Mouse (Mus musculus): ENCODE results near the gene Hoxb9. TPM values are rescaled to one million over a fixed set of nuclear protein-coding genes. Genes with fewer than 3 reads are reported as not detected.
A peak's percentile ranks its signal among the peaks of the same experiment; 100 is the strongest.

Gene Hoxb9
- polyA plus RNA-seq, 1 experiment from 2014 or later = not detected

DNA sequence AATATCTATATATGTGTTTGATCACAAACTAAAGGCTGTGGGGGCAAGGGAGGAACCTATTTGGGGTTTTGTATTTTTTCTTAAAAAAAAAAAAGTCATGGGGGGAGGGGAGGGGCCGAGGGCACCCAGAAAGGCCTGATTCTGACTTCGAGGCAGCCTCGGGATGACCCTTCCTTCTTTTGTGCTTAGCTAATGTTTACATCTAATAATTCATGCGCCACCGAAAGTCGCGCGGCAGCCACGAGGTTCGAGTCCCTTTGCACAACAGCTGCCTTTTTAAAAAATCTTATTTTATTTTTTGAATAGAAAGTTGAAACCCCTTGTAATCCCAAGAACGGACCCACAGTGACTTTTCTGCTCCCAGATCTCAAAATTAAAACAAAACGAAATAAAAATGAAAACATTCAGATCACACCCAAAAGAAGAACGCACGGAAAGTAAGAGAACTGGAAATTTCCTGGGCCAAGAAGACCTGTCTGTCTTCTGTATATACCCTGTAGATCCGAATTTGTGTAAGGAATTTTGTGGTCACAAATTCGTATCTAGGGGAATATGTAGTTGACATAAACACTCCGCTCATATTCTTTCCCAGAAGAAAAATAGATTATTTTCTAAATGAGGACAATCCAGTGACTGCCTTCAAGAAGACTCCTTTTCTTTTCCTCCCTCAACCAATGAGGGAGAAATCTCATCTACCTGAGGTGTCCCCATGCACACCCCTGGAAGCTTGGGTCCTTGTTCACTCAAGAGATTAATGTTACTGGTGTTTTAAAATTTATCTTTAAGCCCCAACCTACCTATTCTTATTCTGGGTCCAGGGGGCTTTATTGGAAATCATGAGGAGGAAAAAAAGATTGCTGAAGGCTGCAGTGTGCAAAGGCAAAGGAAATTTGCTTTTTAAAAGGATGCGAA, 45.7 kb downstream of the Hoxb9 start:
- Histone ChIP-seq H3K36me3 (ENCODE audit: inconsistent target) (no peaks in the 10 kb centered on the region), H3K79me2 (ENCODE audit: inconsistent target) (peaks cover 14% of the 10 kb centered on the region; the same call in 1 of the 2 replicates), H3K4me3 (ENCODE audit: inconsistent target) (no peak overlapping the region), H3K27ac (no peak overlapping the region)
- 82% methylated on average over 18 of the region's 18 CpGs for WGBS (ENCODE audit: missing documents)

- H3K27ac ChIP-seq = peak within 1 kb of the TSS; percentile 69
- H3K79me2 ChIP-seq (ENCODE audit: inconsistent target) = peaks cover 14% of the 10 kb centered on the region; the same call in 1 of the 2 replicates
- 31% methylated on average over 28 of the region's 28 CpGs for WGBS (ENCODE audit: missing documents)
- no peaks in the 10 kb centered on the region for H3K36me3 ChIP-seq (ENCODE audit: inconsistent target)
- peak within 1 kb of the TSS; percentile 81 for H3K4me3 ChIP-seq (ENCODE audit: inconsistent target)
Measured at GRCm38 (mm10) chr11:96317608-96318367, 46.5 kb downstream of the Hoxb9 start, which contains the start of gene Hoxb4. TSS of gene Hoxb4 (plus strand) at chr11:96318267.

- under 1% methylated on average over 30 of the region's 45 CpGs for WGBS (ENCODE audit: missing documents)
- Histone ChIP-seq H3K36me3 (ENCODE audit: inconsistent target) (no peaks in the 10 kb centered on the region), H3K4me3 (ENCODE audit: inconsistent target) (peak overlapping the region; percentile 81), H3K27ac (peak overlapping the region; percentile 69), H3K79me2 (ENCODE audit: inconsistent target) (peaks cover 14% of the 10 kb centered on the region; the same call in 1 of the 2 replicates)
Measured at GRCm38 (mm10) chr11:96318368-96319070, 47.3 kb downstream of the Hoxb9 start.

- Histone ChIP-seq H3K27ac (peak overlapping the region; percentile 37; the same call in 1 of the 2 replicates), H3K79me2 (ENCODE audit: inconsistent target) (peaks cover 14% of the 10 kb centered on the region; the same call in 1 of the 2 replicates), H3K36me3 (ENCODE audit: inconsistent target) (no peaks in the 10 kb centered on the region), H3K4me3 (ENCODE audit: inconsistent target) (peak overlapping the region; percentile 61)
- WGBS (ENCODE audit: missing documents) = 3% methylated on average over 31 of the region's 34 CpGs
Measured at GRCm38 (mm10) chr11:96319071-96319902, 48.0 kb downstream of the Hoxb9 start.

- peaks cover 14% of the 10 kb centered on the region; the same call in 1 of the 2 replicates for H3K79me2 ChIP-seq (ENCODE audit: inconsistent target)
- no peaks in the 10 kb centered on the region for H3K36me3 ChIP-seq (ENCODE audit: inconsistent target)
- peak overlapping the region; percentile 61 for H3K4me3 ChIP-seq (ENCODE audit: inconsistent target)
- 21% methylated on average over 26 of the region's 29 CpGs for WGBS (ENCODE audit: missing documents)
- no peak overlapping the region for H3K27ac ChIP-seq
Measured at GRCm38 (mm10) chr11:96319910-96320309, 48.7 kb downstream of the Hoxb9 start.

DNA sequence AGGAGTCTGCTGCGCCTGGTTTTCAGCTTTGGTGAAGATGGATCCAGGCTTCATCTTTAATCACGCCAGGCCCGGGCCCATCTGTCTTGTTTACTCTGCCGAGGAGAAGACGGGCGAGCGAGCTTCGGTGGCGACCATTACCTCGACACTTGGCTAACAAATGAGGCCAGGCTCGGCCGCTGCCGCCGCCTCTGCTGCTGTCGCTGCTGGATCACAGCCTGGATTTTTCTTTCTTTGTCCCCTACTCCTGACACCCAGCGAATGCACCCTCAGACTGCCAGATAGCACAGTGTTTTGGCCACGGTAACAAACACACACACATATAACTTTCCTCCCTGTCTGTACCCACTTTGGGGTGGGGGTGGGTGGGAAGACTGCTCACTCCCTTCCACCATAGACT, 49.4 kb downstream of the Hoxb9 start:
- H3K4me3 ChIP-seq (ENCODE audit: inconsistent target) = no peak overlapping the region
- WGBS (ENCODE audit: missing documents) = 92% methylated on average over 17 of the region's 17 CpGs
- no peak overlapping the region for H3K27ac ChIP-seq

DNA sequence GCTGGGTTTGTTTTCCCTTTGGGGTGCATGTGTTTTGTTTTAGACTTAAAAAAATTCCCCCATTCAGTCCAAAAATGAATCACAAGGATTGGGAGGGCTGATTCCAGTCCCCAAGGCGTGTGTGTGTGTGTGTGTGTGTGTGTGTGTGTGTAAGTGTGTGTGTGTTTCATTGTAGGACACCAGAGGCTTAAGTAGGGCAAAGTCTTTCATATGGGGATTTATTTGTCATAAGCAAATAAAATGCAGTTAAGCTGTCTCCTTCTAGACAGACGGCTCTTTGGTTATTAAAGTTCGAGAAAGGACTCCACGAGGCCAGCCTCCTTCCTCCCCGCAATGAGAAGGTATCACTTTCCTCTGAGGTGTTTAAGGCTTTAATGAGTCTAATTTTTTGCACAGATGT, 50.6 kb downstream of the Hoxb9 start:
- H3K79me2 ChIP-seq (ENCODE audit: inconsistent target) = peaks cover 5% of the 10 kb centered on the region; the same call in 1 of the 2 replicates
- no peak overlapping the region for H3K4me3 ChIP-seq (ENCODE audit: inconsistent target)
- WGBS (ENCODE audit: missing documents) = 83% methylated on average over 5 of the region's 5 CpGs
- H3K36me3 ChIP-seq (ENCODE audit: inconsistent target) = no peaks in the 10 kb centered on the region
- H3K27ac ChIP-seq = no peak overlapping the region

More for the DNA sequence above, 49.4 kb downstream of the Hoxb9 start:
- Histone ChIP-seq H3K79me2 (ENCODE audit: inconsistent target) (peaks cover 14% of the 10 kb centered on the region; the same call in 1 of the 2 replicates), H3K36me3 (ENCODE audit: inconsistent target) (no peaks in the 10 kb centered on the region)

DNA sequence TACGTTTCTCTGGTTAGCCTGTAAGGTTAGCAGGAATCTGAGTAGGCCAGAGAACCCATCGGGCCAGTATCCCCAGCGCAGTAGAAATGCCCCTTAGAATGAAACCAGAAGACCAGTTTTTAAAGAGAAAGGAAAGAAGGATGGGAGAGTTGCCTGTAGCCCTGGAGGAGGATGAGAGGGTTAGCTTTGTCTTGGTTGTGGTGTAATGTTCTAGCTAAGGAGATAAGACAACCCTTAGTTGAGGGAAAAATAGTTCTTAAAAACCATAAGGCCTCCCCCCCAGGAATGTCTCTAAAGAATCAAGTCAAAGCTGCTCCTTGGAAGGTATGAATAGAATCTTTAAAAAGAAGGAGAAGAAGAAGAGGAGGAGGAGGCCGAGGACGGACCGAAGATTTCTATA, 51.5 kb downstream of the Hoxb9 start:
- Histone ChIP-seq H3K27ac (no peak overlapping the region), H3K79me2 (ENCODE audit: inconsistent target) (peaks cover 5% of the 10 kb centered on the region; the same call in 1 of the 2 replicates), H3K4me3 (ENCODE audit: inconsistent target) (no peak overlapping the region), H3K36me3 (ENCODE audit: inconsistent target) (no peaks in the 10 kb centered on the region)
- WGBS (ENCODE audit: missing documents) = 86% methylated on average over 6 of the region's 6 CpGs

DNA sequence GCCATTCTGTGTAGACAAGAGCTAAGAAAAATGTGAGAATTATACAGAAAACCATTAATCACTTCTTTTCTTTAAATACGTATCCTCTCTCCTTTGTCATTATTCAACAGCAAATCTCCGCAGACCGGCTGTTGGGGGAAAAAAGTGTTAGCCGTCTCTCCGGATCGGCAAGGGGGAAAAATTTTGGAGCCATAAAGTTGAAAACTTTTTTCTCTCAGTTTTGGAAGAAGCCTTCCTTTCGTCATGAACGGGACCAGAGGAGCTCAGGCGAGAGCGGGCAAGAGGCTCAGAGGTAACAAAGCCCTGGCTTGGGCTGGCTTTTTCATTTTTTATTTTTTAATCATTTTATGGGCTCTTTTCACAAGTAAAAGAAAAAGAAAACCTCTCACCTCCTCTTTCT, 51.9 kb downstream of the Hoxb9 start, which contains the start of gene Hoxb3:
Gene Hoxb3 (plus strand): TSS at position 173 of the 400 bp plus-strand sequence.
- no peak within 1 kb of the TSS for H3K4me3 ChIP-seq (ENCODE audit: inconsistent target)
- 95% methylated on average over 10 of the region's 10 CpGs for WGBS (ENCODE audit: missing documents)
- no peak within 1 kb of the TSS for H3K27ac ChIP-seq
- H3K36me3 ChIP-seq (ENCODE audit: inconsistent target) = no peaks in the 10 kb centered on the region
- H3K79me2 ChIP-seq (ENCODE audit: inconsistent target) = peaks cover 1% of the 10 kb centered on the region; the same call in 1 of the 2 replicates

DNA sequence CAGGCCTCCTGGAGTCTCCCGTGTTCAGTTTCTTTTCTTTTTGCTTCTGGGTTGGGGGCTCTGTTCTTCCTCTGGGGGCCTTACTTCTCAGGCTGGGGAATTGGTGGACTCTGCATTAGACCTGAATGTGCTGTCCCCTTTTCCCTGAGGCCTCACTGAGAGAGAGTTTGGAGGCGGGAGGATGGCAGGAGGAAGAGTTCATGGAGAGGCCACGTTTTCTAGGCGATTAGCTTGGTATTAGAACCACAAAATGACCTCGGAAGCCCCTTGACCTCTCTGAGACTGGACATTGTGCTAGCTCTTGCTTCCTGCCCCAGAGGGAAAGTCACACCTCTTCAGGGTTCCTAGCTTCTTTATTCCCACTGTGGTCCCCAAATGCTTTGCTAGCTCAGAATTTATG, 52.9 kb downstream of the Hoxb9 start:
- Histone ChIP-seq H3K4me3 (ENCODE audit: inconsistent target) (no peak overlapping the region), H3K79me2 (ENCODE audit: inconsistent target) (no peaks in the 10 kb centered on the region), H3K27ac (no peak overlapping the region), H3K36me3 (ENCODE audit: inconsistent target) (no peaks in the 10 kb centered on the region)
- 89% methylated on average over 5 of the region's 5 CpGs for WGBS (ENCODE audit: missing documents)

- Histone ChIP-seq H3K27ac (no peak overlapping the region), H3K4me3 (ENCODE audit: inconsistent target) (no peak overlapping the region), H3K79me2 (ENCODE audit: inconsistent target) (no peaks in the 10 kb centered on the region), H3K36me3 (ENCODE audit: inconsistent target) (no peaks in the 10 kb centered on the region)
- WGBS (ENCODE audit: missing documents) = 91% methylated on average over 8 of the region's 8 CpGs
Measured at GRCm38 (mm10) chr11:96324965-96325364, 53.7 kb downstream of the Hoxb9 start.

- H3K79me2 ChIP-seq (ENCODE audit: inconsistent target) = no peaks in the 10 kb centered on the region
- no peaks in the 10 kb centered on the region for H3K36me3 ChIP-seq (ENCODE audit: inconsistent target)
- H3K4me3 ChIP-seq (ENCODE audit: inconsistent target) = no peak overlapping the region
- H3K27ac ChIP-seq = no peak overlapping the region
- WGBS (ENCODE audit: missing documents) = 94% methylated on average over 21 of the region's 22 CpGs
Measured at GRCm38 (mm10) chr11:96325747-96326212, 54.5 kb downstream of the Hoxb9 start.

Data from macrophage (primary cell).